Mouse (Mus musculus) MN1 (cell line): Measurements from ENCODE around the gene Spout1.
"Not testable (repeated sequence)": the region's sequence is repeated elsewhere in the genome, so short reads cannot be mapped to it uniquely, and the experiment has no call there.

Source experiments
- DNase-seq: peaks from one replicate; pipeline ENCODE4 v3.0.0-alpha.2; 2016; ENCODE audit warnings: low spot score

Spout1 gene

GRCm38 (mm10) chr2:30178711-30179110 is 452 bp upstream of the Spout1 start:
- DNase-seq, result not testable (repeated sequence)

- no peak for DNase-seq
These were observed 1.7 kb downstream of the Spout1 start for GRCm38 (mm10) chr2:30176561-30176960.

GRCm38 (mm10) chr2:30175897-30176296 is 2.4 kb downstream of the Spout1 start:
- DNase-seq, result no peak

GRCm38 (mm10) chr2:30173541-30174240 is 4.6 kb downstream of the Spout1 start:
- no peak for DNase-seq

DNA sequence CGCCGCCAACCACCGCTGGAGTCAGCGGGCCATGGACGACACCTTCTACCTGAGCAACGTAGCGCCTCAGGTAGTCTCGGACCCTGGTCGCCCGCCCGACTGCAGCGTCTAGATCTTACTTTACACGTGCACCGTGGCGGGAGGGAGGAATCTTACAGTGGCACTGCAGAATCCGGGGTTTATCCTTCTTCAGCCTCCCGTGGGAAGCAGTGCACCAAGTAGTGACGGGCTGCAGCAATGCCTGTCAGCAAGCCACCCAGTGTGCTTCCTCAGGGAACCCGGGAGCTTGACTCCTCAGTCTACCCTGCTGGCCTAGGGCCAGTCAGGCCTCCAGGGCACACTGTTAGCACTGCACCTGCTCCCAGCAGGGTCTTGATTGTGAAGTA is 6.3 kb downstream of the Spout1 start:
- DNase-seq, result peak; percentile 13

- DNase-seq, result peak; percentile 64
These were observed 6.8 kb downstream of the Spout1 start, which contains the start of gene Endog for GRCm38 (mm10) chr2:30171371-30171996. Endog (plus strand) TSS chr2:30171493.

GRCm38 (mm10) chr2:30166677-30167076 is 11.6 kb downstream of the Spout1 start:
- peak; percentile 24 for DNase-seq

DNA sequence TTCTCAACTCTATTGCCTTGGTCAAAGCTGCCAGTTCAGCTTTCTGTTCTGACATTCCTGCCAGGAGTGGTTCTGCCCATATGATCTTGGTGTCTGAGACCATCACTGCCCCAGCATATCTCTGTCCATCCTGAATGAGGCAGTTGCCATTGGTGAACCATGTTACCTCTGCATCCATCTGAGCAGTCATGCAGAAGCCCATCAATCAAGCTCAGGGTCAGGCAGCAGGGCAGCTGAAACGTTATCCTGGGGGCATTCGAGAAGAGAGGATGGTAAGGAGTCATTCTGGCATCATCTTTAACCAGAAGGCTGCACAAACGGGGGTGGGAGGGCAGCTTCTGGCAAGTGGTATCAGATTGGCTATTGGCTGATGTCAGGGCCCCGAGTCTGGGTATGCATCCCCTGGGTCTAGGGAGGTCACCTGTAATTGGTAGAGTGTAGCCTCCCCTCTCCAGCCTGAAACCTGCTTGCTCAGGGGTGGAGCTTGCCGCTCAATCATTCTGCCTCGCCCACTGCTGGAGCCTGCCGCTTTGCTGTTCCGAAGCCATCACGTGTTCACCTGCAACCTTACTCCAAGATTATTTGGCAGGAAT is 13.8 kb downstream of the Spout1 start:
- no peak for DNase-seq

DNA sequence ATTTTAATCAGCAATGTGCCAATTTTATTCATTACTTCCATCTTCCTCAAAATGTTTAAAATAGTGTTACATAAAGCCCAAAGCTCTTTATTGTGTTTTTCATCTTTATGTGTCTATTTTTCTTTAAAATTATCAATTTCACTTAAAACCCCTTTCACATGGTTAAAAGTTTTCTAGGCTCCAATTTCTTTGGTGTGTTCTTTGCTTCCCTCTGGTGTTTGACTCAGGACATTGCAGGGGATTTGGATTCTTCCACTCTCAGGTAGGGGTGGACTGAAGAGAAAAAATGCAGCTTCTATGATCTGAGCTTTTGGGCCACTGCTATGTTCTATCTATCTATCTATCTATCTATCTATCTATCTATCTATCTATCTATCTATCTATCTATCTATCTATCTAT is 16.4 kb downstream of the Spout1 start:
- peak; percentile 62 for DNase-seq

DNA sequence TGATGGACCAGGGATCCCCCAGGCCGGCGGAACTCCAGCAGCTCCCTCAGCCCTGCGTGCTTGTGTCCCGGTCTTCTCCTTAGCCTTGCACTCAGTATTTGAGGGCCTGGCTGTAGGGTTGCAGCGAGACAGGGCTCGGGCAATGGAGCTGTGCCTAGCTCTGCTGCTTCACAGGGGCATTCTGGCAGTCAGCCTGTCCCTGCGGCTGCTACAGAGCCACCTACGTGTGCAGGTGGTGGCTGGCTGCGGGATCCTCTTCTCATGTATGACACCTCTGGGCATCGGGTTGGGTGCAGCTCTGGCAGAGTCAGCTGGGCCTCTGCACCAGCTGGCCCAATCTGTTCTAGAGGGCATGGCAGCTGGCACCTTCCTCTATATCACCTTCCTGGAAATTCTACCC is 18.4 kb downstream of the Spout1 start:
- not testable (repeated sequence) for DNase-seq

DNA sequence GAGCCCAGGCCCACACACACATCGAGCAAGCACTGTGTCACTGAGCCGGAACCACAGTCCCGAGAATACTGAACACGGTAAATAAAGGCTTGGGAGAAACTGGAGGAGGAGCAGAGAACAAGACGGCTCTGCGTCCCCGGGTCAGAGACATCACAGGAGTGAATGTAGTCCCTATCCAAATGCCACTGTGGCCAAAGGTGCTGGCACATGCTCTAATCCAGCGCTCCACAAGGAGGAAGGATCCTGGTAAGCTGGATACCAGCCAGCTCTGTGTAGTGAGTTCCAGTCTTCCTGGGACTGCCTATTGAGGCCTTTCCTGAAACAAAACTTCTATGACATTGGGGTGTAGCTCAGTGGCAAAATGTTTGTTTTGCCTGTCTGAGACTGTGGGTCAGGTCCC is 25.6 kb downstream of the Spout1 start:
- no peak for DNase-seq

GRCm38 (mm10) chr2:30151840-30152239 is 26.4 kb downstream of the Spout1 start:
- no peak for DNase-seq

DNA sequence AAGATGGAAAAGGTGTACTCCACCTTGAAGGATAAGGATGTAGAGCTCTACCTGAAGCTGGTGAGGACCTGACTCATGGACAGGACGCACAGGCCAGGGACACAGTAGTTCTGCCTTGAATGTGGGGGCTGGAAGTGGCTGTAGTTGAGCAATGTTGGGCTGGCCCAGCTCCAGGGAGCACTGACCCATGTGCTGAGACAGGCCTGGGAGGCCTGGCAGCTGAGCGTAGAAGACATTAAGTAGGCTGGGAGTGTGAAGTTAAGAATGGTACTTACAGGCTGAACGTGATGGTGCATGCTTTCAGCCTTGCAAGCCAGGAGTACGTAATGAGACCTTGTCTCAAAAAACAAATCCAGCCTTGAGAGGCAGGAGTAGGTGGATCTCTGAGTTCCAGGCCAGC is 30.8 kb downstream of the Spout1 start:
- no peak for DNase-seq

- no peak for DNase-seq
These were observed 33.8 kb downstream of the Spout1 start for GRCm38 (mm10) chr2:30144436-30144835.

- DNase-seq, result not testable (repeated sequence)
These were observed 38.2 kb downstream of the Spout1 start for GRCm38 (mm10) chr2:30140021-30140420.

DNA sequence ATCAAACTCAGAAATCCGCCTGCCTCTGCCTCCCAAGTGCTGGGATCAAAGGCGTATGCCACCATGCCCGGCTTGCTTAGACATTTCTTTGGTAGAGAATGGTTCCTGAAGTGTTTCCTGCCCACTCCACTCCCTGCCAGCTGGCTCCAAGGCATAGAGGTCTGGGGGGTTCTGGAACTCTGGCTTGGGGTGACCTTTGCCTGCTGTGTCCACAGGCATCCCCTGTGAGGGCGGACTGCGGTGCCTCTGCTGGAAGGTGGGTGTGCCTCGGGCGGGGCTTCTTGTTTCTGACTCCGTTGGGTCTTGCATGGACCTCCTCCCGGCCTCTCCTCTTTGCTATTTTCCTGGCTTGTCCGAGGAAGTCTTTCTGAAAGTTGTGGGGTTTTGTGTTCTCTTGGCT is 41.8 kb downstream of the Spout1 start:
- DNase-seq, result no peak

- DNase-seq, result no peak
These were observed 43.2 kb downstream of the Spout1 start for GRCm38 (mm10) chr2:30134928-30135620.

- DNase-seq, result peak; percentile 22
These were observed 43.9 kb downstream of the Spout1 start for GRCm38 (mm10) chr2:30134378-30134711.

GRCm38 (mm10) chr2:30133613-30134377 is 44.5 kb downstream of the Spout1 start, which contains the start of gene Tbc1d13:
Tbc1d13 (plus strand) TSS chr2:30133746.
- DNase-seq, result peak; percentile 94

GRCm38 (mm10) chr2:30132801-30133612 is 45.3 kb downstream of the Spout1 start:
- DNase-seq, result peak; percentile 63

GRCm38 (mm10) chr2:30131240-30131639 is 47.0 kb downstream of the Spout1 start:
- DNase-seq, result not testable (repeated sequence)
